Mouse (Mus musculus): ENCODE data around the gene Cdcp1. TPM values are rescaled to one million over a fixed set of nuclear protein-coding genes. Genes with fewer than 3 reads are reported as not detected.

The Cdcp1 gene
- under 1 TPM; 0.06 to 0.18 TPM for total RNA-seq (2021)
- long read RNA-seq, experiment 1, result 0 reads
- long read RNA-seq, experiment 2, result 0 reads

DNA sequence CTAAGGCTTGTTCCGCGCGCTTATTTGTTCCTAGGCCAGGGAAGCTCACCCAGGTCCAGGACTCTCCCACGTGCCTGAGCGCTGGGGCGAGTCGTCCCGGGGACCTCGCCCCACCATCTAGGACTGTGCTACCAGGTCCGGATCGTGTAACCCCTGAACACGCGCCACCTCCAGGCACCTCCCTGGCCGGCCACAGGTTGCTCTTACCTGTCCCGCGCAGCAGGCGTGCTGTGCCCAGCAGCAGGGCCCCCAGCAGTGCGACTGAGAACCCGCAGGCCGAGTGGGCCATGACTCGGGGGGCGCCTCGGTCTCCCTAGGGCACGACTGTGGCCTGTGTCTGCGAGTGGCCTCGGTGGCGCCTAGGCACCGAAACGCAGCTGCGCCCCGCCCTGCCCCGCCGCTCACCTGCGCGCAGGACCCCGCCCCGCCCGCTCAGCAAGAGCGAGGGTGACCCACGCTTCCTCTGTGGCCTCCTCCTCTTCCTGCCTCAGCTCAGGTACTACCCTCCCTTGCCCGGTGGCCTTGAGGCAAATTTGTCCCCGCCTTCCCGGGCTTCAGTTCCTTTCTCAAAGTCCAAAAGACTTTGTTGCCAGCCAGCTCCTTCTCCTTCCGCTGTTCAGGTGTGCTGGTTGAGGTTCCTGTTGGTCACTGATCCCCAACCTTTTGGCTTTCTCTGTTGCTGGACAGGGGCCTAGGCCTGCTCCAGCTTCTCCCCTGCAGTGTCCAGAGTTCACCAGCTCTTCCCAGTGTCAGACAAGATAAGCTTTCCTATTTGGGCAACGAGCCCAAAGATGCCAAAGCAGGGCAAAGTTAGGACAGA, at the start of gene Cdcp1:
Cdcp1 (minus strand) TSS at position 418 of the 820 bp plus-strand sequence.
- intact Hi-C loops (cut with DNase I), result no loop called here
- DNase-seq (ENCODE audit: low spot score in 2 of 2), result no peak

DNA sequence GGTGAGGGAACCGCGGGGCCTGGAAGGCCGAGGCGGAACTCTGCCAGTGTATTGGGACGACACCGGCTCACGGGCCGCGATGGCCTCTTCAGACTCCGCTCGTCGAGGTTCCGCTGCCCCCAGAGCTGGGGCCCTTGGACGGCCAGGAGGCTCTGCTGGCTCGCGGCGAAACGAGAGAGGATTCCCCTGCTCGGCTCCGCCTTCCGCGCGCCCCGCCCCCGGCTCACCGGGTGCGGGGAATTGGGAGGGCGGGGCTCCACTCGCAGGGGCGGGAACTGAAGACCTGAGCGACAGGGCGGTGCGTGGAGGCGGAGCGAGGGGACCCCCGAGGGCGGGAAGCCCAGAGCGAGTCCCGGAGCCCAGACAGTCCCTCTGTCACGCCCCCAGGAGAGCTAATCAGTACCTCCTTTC, 44.8 kb upstream of the Cdcp1 start, which contains the start of gene Tmem158:
Tmem158 (minus strand) TSS at position 154 of the 411 bp plus-strand sequence.
- intact Hi-C loops (cut with DNase I), result loop anchor here (2.0 kb wide), 1 partner anchor 178 kb away; no protein-coding TSS in a partner anchor

DNA sequence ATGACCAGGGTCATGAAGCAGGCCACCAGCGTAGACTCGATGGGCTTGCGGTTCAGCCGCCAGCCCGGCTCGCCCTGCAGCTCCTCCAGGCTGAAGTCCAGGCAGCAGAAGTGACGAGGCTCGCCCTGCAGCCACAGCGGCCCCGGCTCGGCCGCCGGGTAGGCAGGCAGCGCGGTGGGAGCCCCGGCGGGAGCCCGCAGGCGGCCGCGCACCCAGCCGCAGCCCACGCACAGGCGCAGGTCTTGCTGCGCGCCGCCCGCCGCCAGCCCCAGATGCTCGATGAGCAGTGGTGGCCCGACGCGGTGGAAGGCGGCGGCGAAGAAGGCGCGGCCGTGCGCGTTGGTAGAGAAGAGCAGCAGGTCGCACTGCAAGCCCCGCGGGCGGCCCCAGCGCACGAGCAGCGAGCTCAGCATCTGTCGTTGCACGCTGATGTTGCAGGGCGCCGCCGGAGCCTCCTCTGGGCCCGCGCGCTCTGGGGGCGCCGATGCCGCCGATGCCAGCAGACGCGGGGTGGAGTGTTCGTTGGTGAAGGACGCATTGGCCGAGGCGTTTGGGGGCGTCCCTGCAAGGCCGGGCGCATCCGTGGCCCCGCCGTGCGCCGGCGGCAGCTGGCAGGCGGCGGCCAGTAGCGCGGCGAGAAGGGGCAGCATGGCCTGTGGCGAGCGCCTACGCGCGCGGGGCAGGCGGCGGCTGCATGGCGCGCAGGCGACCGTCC, 44.2 kb upstream of the Cdcp1 start:
- intact Hi-C loops (cut with DNase I), result loop anchor here (2.0 to 10.0 kb wide), 3 partner anchors 179 to 265 kb away; partner anchors contain the start of gene Sacm1l
- peak; percentile 62 to 67 for DNase-seq (ENCODE audit: low spot score in 2 of 2)

More for the DNA sequence above, 44.8 kb upstream of the Cdcp1 start, which contains the start of gene Tmem158:
- DNase-seq (ENCODE audit: low spot score in 2 of 2), result peak; percentile 67 to 84

DNA sequence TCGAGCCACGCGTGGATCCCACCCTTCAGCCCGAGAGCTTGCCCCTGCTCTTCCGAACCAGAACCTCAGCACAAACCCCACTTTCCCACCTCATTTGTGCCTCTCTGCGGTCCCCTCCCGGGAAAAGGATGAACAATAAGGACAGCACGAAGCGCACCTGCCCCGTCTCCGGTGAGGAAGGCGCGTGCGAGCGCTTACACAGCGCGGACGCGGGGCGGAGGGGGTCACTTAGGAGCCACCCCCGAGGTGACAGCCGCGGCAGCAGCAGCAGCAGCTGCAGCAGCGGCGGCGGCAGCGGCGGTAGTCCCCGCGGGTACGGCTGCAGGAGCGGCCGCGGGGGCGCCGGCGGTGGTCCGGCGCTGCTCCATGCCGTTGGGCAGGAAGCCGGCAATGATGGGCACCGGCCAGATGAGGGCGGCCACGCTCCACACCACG, 43.6 kb upstream of the Cdcp1 start:
- intact Hi-C loops (cut with DNase I), result loop anchor here (5.0 to 10.0 kb wide), 2 partner anchors 243 to 265 kb away; partner anchors contain the start of gene Sacm1l
- DNase-seq (ENCODE audit: low spot score in 2 of 2), result peak in 1 of 2 experiments; percentile 78

DNA sequence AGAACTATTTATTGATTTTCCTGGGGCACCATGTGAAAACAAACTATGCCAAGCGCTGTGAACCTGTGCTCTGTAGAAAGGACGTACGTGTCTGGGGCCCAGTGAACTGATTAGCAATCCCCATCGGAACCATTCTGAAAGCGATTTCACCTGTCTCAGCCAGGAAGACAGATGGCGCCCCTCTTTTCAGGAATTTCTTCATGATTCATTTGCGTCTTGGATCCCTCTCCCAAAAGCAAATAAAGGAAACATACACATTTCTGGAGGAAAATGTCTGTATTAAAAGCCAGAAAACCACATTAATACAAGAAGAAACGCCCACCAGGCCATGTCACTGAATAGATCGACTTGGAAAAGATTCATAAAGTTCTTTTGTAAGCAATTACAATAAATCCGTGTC, 43.0 kb upstream of the Cdcp1 start:
- intact Hi-C loops (cut with DNase I), result loop anchor here (5.0 to 10.0 kb wide), 2 partner anchors 244 to 266 kb away; partner anchors contain the start of gene Sacm1l
- peak; percentile 37 to 39 for DNase-seq (ENCODE audit: low spot score in 2 of 2)

DNA sequence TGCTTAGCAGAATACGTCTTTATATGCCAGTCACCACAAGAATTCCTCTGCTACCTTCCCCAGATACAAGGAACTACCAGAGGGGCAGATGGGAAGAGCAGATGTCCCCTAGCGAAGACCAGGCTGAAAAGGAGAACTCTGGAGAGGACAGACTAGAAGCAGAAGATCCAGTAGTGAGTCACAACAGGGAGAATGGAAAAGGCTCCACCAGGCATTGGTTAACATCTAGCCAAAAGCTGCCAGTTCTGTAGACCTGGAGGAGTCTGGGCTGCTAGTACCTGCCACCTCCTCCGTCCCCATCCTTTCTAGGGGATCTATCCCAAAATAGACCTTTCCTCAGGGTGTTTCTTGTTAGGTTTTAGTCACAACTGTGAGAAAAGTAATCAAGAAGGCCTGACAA, 39.9 kb upstream of the Cdcp1 start:
- intact Hi-C loops (cut with DNase I), result loop anchor here (5.0 to 10.0 kb wide), 2 partner anchors 247 to 269 kb away; partner anchors contain the start of gene Sacm1l
- DNase-seq (ENCODE audit: low spot score in 2 of 2), result no peak

DNA sequence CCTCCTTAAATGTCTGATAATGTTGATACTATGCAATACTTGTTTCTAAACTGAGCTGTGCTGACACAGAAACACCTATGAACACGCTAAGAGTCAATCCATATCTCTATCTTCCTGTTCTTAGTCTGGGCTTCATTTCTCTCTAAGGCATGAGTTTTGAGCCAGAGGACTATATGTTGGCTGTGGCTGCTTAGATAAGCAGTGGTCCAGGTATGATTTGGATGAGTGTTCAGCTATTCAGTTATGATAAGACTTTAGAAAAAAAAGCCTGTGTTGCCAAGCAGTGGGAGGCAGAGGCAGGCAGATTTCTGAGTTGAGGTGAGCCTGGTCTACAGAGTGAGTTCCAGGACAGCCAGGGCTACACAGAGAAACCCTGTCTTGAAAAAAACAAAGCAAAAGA, 32.2 kb upstream of the Cdcp1 start:
- intact Hi-C loops (cut with DNase I), result no loop called here
- no peak for DNase-seq (ENCODE audit: low spot score in 2 of 2)

DNA sequence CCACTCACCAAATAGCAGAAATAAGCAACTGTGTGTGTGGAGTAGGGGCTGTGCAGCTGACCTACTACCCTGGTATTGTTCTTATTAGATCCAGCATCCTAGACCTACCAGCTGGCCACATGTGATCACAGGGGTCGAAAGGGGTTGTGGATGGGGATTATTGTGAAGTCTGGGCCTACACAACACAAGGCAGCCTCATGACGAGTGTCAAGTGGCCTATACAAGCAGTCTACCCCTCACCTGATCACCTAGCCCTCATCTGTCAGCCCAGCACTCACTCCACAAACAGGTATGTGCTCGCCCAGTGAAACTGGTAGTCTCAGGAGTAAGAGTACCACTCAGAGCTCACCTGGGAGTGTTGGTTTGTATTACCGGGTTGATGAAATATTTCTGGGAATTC, 29.3 kb upstream of the Cdcp1 start:
- DNase-seq (ENCODE audit: low spot score in 2 of 2), result no peak
- intact Hi-C loops (cut with DNase I), result no loop called here

DNA sequence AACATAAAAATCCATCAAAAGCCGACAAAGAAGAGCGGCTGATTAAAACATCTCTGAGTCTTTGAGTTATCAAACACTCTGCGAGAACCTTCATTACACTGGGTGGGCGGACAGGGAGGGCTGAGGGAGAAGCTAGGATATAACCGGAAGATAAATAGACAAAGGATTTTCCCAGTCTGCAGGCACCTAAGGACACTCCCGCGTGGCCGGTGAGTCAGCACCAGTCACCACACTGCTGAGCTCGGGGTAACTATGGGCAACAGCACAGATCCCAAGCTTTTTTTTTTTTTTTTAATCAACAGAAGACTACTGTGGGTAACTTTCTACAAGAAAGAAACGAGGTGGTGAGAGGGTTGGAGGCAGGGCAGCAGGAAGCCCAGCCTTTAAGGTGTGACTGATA, 28.1 kb upstream of the Cdcp1 start:
- DNase-seq (ENCODE audit: low spot score in 2 of 2), result peak; percentile 34 to 80
- intact Hi-C loops (cut with DNase I), result no loop called here

DNA sequence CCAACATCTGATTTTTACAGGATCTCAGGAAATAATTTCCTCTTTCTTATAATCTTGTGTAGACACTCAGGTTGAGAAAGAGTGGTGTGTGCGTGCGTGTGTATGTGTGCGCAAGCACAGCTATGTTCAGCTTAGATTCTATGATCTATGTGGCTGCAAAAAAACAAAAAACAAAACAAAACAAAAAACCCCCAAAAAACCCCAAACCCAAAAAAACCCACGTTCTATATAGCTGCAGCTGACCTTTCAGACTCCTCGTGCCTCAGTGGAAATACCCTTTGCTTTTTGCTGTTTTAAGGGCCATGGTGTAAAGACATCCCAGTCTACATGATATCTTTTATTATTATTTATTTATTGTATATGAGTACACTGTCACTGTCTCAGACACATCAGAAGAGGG, 25.4 kb upstream of the Cdcp1 start:
- DNase-seq (ENCODE audit: low spot score in 2 of 2), result no peak
- intact Hi-C loops (cut with DNase I), result no loop called here

DNA sequence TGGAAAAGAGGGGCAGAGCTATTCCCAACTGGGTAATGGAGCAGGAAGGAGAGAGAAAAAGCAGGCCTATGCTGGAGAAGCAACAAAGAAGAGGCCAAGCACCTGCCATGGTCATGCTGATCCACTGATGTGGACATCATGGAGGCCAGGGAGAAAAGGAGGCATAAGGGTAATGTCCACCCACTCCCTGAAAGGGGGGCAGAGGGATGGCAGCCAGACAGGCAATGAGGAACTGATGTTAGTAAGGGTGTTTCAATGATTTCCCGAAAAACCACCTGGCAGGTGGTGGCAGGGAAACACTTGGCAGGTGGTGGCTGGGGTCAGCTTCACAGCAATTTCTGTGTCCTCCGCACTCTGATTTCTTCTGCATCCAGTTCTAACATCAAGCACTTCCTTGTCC, 24.9 kb upstream of the Cdcp1 start:
- no peak for DNase-seq (ENCODE audit: low spot score in 2 of 2)
- intact Hi-C loops (cut with DNase I), result no loop called here

DNA sequence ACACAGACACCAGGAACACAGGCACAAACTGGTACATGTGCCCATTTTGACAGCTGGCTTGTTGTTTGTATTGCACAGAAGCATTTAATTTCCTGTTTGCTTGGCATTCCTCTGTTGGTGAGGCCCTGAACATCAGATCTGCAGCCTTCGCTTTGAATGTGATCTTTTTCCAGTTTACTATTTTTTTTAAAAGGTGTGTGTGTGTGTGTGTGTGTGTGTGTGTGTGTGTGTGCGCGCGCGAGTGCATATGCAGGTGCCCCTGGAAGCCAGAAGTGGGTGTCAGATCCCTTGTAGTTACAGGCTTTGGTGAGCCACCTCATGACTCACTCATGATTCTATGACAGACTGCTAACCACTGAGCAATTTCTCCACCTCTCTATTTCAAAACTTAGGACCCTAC, 24.4 kb upstream of the Cdcp1 start:
- intact Hi-C loops (cut with DNase I), result no loop called here
- DNase-seq (ENCODE audit: low spot score in 2 of 2), result no peak

DNA sequence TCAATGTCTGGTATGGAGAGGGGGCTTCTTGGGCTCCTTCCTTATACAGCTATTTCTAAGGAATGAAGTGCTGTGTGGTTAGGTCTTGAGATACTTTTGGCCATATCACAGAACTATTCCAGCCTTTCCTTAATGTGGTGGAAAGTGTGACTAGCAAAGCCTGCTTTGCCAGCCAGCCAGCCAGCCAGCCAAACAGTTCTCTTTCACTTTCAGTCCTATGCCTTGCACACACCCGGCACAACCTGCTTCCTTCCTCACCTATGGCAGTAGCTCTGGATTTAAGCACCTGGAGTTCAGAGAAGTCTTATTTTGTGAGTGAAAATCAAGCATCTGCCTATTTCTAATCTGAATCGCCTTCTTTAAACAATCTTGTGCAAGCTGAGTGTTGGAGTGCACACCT, 23.8 kb upstream of the Cdcp1 start:
- no peak for DNase-seq (ENCODE audit: low spot score in 2 of 2)
- intact Hi-C loops (cut with DNase I), result no loop called here

DNA sequence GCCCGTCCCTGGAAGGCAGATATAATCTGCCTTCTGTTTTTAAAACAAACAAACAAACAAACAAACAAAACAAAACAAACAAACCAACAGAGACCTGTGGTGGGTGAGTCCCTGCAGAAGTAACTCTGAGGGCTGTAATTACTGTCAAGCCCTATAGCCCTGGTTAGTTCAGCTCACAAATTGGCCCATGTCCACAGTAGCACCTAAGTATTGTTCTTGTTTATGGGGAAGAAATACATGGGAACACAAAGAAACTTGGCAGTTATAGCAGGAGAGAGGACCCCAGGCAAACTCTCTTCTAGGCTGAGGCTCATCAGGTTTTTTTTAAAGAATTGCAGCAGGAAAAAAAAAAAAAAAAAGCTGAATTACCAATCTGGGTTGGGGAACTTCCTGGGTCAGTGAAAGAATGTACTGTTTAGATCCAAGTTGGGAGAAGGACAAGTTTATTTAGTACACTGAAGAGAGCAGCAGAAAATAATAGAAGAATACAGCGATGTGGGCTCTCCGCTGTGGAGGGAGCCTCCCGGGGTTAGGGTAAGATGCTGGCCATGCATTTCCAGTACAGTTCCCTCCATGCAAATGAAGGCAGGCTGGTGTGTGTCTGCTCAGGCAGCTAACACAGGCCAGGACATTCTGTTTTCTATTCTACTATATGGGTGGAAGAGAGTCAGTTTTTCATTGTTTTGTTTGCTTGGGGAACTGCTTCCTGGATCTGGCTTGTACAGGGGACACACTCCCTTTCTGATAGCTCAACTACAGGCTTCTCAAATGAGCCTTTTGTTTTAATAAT, 22.6 kb upstream of the Cdcp1 start:
- intact Hi-C loops (cut with DNase I), result no loop called here
- DNase-seq (ENCODE audit: low spot score in 2 of 2), result no peak

DNA sequence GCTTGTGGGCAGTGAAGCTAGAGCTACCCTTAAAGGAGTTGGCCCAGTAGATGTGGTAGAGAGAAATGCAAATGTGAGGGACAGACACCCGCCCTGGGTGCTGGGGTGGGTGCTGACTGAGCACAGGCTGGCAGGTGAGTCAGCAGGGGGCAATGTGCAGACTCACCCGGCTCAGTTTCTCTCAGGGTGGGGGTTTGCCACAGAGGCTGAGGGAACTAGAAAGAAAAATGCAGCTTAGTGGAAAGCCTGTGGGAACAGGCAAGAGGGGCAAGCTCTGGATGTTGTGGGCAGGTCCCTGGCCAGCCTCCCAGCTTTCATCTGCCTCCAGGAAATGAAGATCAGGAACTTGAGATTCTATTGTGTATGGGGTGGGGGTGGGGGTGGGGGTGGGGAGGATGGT, 21.9 kb upstream of the Cdcp1 start:
- DNase-seq (ENCODE audit: low spot score in 2 of 2), result no peak
- intact Hi-C loops (cut with DNase I), result no loop called here

DNA sequence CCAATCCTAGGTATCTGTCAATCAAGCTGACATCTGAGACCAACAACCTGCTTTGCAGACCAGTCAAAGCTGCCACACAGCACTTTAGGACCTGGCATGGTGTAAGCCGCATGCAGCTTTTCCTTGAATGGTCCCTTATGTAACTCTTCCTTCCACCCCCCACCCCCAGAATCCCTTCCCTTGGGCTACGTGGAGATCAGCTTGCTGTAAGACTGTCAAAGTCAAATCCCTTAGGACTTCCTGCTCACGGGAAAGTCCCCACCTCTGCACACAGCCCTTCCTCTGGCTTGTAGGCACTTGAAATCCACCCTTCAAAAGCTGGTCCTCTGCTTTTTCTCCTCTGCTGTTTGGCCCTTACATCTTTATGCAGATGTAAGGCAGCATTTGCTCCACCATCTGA, 19.8 kb upstream of the Cdcp1 start:
- intact Hi-C loops (cut with DNase I), result no loop called here
- DNase-seq (ENCODE audit: low spot score in 2 of 2), result no peak

DNA sequence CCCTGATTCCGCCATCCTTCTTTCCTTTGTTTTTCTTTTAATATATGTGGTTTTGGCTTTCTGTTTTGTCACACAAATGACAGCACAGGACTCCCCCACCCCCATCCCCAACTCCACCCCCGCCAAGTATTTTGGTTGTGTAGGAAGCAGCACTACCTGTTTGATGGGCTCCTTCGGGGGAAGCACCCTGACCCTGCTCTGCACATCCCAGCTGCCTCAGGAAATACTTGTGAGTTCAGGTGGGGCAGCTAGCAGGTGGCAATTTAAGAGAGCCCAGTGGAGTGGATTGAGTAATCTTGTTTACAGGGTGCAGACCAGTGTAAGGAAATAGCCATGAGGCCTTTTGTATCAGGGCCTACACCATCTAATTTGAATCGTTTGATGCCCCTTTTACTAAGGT, 14.0 kb upstream of the Cdcp1 start:
- intact Hi-C loops (cut with DNase I), result no loop called here
- DNase-seq (ENCODE audit: low spot score in 2 of 2), result no peak

DNA sequence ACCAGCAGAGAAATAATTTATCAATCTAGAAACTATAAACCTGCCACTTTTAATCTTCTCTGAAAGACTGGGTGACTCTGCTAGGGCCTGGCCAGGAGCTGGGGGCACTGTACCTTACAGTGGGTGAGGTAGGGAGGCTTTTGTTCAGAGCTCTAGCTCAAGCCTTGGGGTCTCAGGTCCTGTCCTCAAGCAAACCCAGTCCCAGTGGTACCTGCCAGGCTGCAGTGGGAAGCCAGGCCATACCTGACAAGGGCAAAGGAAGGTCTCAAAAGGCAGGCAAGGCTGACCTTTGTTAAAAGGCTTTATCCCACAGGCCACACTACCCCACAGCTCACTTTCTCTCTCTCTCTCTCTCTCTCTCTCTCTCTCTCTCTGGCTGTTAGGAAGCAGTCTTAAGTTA, 12.8 kb upstream of the Cdcp1 start:
- intact Hi-C loops (cut with DNase I), result no loop called here
- no peak for DNase-seq (ENCODE audit: low spot score in 2 of 2)

DNA sequence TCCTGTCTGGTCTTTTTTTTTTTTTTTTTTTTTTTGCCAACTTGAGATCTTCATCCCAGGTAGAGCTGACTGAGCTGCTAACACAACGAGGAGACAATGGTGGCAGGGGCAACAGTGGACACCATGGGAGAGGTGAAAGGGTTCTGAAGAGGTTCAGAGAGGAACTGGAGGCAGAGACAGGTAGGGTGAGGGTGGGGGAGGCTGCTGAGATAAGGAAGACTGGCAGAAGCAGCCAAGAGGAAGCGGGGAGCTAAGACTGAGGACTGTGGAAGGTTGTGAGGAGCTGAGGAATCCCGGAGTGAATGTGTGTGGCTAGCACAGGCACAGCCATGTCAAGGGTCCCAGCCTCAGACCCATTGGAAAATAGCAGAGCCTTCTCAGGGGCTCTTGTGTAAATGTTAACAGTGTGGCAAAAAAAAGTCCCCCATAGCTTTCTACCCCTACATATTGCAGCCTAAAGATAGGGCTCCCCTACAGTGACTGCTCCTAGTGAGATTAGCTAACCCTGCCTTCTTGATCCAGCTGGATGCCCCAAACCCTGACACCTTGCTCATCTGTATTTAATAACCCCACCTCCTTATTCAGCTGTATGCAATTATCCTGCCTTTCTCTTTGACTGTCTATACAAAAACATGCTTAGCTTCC, 11.4 kb upstream of the Cdcp1 start:
- no peak for DNase-seq (ENCODE audit: low spot score in 2 of 2)
- intact Hi-C loops (cut with DNase I), result no loop called here
